Mouse (Mus musculus): Measurements from ENCODE around the gene Dnmt3l. TPM values are rescaled to one million over a fixed set of nuclear protein-coding genes. Genes with fewer than 3 reads are reported as not detected.
"Not testable (repeated sequence)": the region's sequence is repeated elsewhere in the genome, so short reads cannot be mapped to it uniquely, and the experiment has no call there.

Gene Dnmt3l
- polyA plus RNA-seq, 1 experiment from 2014 or later: 0.36 TPM

GRCm38 (mm10) chr10:78095221-78095620 is 53.5 kb downstream of the Dnmt3l start:
- Histone ChIP-seq H3K36me3 (ENCODE audit: insufficient read depth, low read length) (no peaks in the 10 kb centered on the region), H3K9ac (replicated peaks; ENCODE audit: low read depth) (no peak overlapping the region), H3K4me1 (ENCODE audit: insufficient read depth, low read depth, low read length) (no peaks in the 10 kb centered on the region), H3K27ac (ENCODE audit: low read length) (no peak overlapping the region), H3K4me2 (replicated peaks; ENCODE audit: low read depth, low read length) (no peak overlapping the region), H3K27me3 (replicated peaks; ENCODE audit: insufficient read depth, low read length) (no peaks in the 10 kb centered on the region), H3K4me3 (ENCODE audit: low read depth, low read length) (no peak overlapping the region), H3K9me3 (ENCODE audit: low read length) (no peaks in the 10 kb centered on the region)
- ATAC-seq (0 out of 2 replicates have a peak, but pooled peaks have one; percentile 17), DNase-seq (ENCODE audit: low spot score) (peak; percentile 11)
- TF ChIP-seq EP300 (IDR thresholded peaks at IDR 0.05): no peak

GRCm38 (mm10) chr10:78095954-78096931 is 54.5 kb downstream of the Dnmt3l start:
- Histone ChIP-seq H3K4me1 (ENCODE audit: insufficient read depth, low read depth, low read length) (peaks cover 2% of the 10 kb centered on the region; the same call in 1 of the 2 replicates), H3K27me3 (replicated peaks; ENCODE audit: insufficient read depth, low read length) (no peaks in the 10 kb centered on the region), H3K36me3 (ENCODE audit: insufficient read depth, low read length) (no peaks in the 10 kb centered on the region), H3K27ac (ENCODE audit: low read length) (no peak overlapping the region), H3K9ac (replicated peaks; ENCODE audit: low read depth) (no peak overlapping the region), H3K4me2 (replicated peaks; ENCODE audit: low read depth, low read length) (no peak overlapping the region), H3K9me3 (ENCODE audit: low read length) (no peaks in the 10 kb centered on the region), H3K4me3 (ENCODE audit: low read depth, low read length) (no peak overlapping the region)
- peak; percentile 67 for DNase-seq (ENCODE audit: low spot score)
- TF ChIP-seq EP300 (IDR thresholded peaks at IDR 0.05): no peak
- TF ChIP-seq CTCF (IDR thresholded peaks at IDR 0.05): no peak
- peak; percentile 76 for ATAC-seq
- WGBS: 57% methylated on average over 5 of the region's 5 CpGs

DNA sequence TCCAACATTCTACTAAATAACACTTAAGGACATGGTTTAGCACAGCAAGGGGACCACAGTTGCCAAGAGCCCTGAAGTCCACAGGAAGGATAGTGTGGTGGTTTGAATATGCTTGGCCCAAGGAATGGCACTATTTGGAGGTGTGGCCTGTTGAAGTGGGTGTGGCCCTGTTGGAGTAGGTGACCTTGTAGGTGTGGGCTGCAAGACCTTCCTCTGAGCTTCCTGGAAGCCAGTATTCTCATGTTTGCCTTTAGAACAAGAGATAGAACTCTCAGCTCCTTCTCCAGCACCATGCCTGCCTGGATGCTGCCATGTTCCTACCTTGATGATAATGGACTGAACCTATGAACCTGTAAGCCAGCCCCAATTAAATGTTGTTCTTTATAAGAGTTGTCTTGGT is 58.1 kb downstream of the Dnmt3l start:
- H3K9ac ChIP-seq (replicated peaks; ENCODE audit: low read depth); H3K27ac ChIP-seq (ENCODE audit: low read length); H3K4me3 ChIP-seq (ENCODE audit: low read depth, low read length); DNase-seq (ENCODE audit: low spot score); H3K4me2 ChIP-seq (replicated peaks; ENCODE audit: low read depth, low read length); H3K27me3 ChIP-seq (replicated peaks; ENCODE audit: insufficient read depth, low read length); H3K36me3 ChIP-seq (ENCODE audit: insufficient read depth, low read length); H3K9me3 ChIP-seq (ENCODE audit: low read length); H3K4me1 ChIP-seq (ENCODE audit: insufficient read depth, low read depth, low read length); ATAC-seq: not testable (repeated sequence)

GRCm38 (mm10) chr10:78100989-78101780 is 59.4 kb downstream of the Dnmt3l start:
- DNase-seq (ENCODE audit: low spot score): no peak
- Histone ChIP-seq H3K4me1 (ENCODE audit: insufficient read depth, low read depth, low read length) (peaks cover 7% of the 10 kb centered on the region; the same call in 1 of the 2 replicates), H3K9me3 (ENCODE audit: low read length) (no peaks in the 10 kb centered on the region), H3K4me2 (replicated peaks; ENCODE audit: low read depth, low read length) (peak overlapping the region; percentile 22; the same call in 1 of the 2 replicates), H3K4me3 (ENCODE audit: low read depth, low read length) (no peak overlapping the region), H3K9ac (replicated peaks; ENCODE audit: low read depth) (no peak overlapping the region), H3K36me3 (ENCODE audit: insufficient read depth, low read length) (no peaks in the 10 kb centered on the region), H3K27me3 (replicated peaks; ENCODE audit: insufficient read depth, low read length) (no peaks in the 10 kb centered on the region), H3K27ac (ENCODE audit: low read length) (no peak overlapping the region)
- ATAC-seq: no peak
- WGBS: 7% methylated on average over 16 of the region's 16 CpGs
- TF ChIP-seq CTCF (IDR thresholded peaks at IDR 0.05) (no peak), EP300 (IDR thresholded peaks at IDR 0.05) (no peak)

DNA sequence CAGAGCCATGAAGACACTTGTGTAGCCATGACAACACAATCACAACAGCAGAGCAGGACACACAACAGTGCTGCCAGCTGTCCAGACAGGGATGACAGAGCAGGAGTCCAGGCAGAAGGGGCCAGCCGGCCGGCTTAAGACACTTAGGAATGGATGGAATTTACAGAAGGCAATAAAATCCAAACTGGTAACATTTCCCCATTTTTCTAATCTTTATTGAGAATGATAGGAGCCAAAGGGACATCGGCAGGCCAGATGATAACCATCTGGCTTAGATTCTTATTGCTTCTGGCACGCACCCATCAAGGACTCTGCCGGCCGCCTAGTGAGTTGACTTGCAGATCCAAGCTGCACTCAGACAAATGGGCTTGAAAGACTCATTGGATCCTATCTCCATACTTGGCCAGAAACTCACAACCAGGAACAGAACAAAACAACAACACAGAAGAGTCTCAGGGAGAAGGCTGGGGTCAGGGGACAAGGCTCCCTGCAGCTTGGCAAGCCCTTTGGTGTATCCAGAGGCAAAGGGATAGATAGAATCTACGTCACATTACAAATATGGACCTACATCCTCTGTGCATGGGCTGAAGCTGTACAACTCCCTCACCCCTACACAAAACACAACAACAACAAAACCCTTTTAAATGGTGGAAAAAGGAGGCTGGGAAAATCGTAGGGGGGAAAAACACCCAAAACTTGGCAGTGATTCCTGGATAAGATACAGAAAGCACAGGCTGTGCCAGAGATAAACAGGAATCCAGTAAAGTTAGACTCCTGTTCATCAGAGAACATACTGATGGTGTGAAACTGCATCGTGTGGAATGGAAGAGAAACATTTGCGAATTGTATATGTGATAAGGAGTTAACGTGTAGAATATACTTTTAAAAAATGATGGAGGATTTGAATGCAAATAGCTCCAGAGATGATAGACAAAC is 63.1 kb downstream of the Dnmt3l start:
- Histone ChIP-seq H3K9me3 (ENCODE audit: low read length) (no peaks in the 10 kb centered on the region), H3K27ac (ENCODE audit: low read length) (peak overlapping the region; percentile 51), H3K36me3 (ENCODE audit: insufficient read depth, low read length) (no peaks in the 10 kb centered on the region), H3K4me3 (ENCODE audit: low read depth, low read length) (no peak overlapping the region), H3K27me3 (replicated peaks; ENCODE audit: insufficient read depth, low read length) (no peaks in the 10 kb centered on the region), H3K4me2 (replicated peaks; ENCODE audit: low read depth, low read length) (no peak overlapping the region), H3K4me1 (ENCODE audit: insufficient read depth, low read depth, low read length) (peaks cover 7% of the 10 kb centered on the region; the same call in 1 of the 2 replicates), H3K9ac (replicated peaks; ENCODE audit: low read depth) (no peak overlapping the region)
- peak; percentile 85 for DNase-seq (ENCODE audit: low spot score)
- 56% methylated on average over 11 of the region's 11 CpGs for WGBS
- peak; percentile 89 for ATAC-seq
- TF ChIP-seq EP300 (IDR thresholded peaks at IDR 0.05) (no peak), CTCF (IDR thresholded peaks at IDR 0.05) (no peak)
